Mouse (Mus musculus): Measurements from ENCODE around the gene Col6a3. TPM values are rescaled to one million over a fixed set of nuclear protein-coding genes. Genes with fewer than 3 reads are reported as not detected.

Col6a3 gene
- total RNA-seq, 2 experiments from 2014 or later = 0.02 TPM; not detected in 1

- no peak for ATAC-seq (ENCODE audit: poor library complexity, severe bottlenecking)
These were observed 43.3 kb downstream of the Col6a3 start for GRCm38 (mm10) chr1:90800466-90800865.

DNA sequence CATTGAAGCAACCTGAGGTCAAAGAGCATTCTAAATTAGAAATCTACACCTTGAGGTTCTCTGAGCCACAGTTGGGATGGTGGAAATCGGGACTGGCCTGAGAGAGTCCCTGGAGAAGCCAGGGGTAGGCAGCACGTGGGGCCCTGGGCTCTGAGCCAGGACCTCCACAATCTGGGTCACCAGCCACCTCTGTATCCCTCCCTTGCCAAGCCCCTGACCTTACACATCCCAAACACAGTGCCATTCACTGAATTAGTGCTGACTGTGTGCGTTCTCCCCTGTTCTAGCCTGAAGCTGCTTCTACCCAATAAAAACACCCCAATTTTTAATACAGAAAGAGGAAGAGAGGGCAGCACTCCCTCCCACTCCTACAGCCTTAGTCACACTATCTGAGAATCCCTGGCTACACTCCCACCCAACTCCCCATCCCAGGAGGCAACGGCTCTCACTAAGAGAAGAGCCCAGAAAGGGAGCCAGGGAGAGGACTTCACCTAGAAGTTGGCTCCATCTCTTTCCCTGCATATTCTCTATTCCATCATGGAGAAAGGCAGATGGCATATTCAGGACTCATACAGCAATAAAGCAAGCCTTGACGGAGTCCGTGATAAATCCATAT is 46.4 kb downstream of the Col6a3 start:
- no peak for ATAC-seq (ENCODE audit: poor library complexity, severe bottlenecking)

GRCm38 (mm10) chr1:90793368-90793767 is 50.4 kb downstream of the Col6a3 start:
- no peak for ATAC-seq (ENCODE audit: poor library complexity, severe bottlenecking)

DNA sequence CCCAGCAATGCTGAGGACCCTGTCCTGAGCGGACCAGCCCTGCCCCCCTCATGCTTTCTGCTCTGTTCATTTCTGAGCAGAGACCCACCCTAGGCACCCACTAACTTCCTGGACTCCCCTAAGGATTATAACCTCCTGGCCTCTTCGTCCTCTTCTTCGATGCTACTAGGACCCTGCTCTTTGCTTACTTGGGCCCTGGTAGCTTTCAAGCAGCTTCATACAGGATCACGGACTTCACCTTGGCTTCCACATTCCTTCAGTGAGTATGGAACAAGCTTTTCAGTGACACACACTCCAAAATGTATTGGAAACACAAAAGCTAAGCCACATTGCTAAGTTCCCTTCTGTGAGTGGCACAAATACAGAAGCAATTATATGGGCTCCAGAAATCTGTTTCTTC is 52.8 kb downstream of the Col6a3 start:
- no peak for ATAC-seq (ENCODE audit: poor library complexity, severe bottlenecking)

GRCm38 (mm10) chr1:90789506-90789905 is 54.3 kb downstream of the Col6a3 start:
- ATAC-seq (ENCODE audit: poor library complexity, severe bottlenecking) = no peak

- no peak for ATAC-seq (ENCODE audit: poor library complexity, severe bottlenecking)
These were observed 63.3 kb downstream of the Col6a3 start for GRCm38 (mm10) chr1:90780446-90780845.

- no peak for ATAC-seq (ENCODE audit: poor library complexity, severe bottlenecking)
These were observed 64.7 kb downstream of the Col6a3 start for GRCm38 (mm10) chr1:90779072-90779471.

DNA sequence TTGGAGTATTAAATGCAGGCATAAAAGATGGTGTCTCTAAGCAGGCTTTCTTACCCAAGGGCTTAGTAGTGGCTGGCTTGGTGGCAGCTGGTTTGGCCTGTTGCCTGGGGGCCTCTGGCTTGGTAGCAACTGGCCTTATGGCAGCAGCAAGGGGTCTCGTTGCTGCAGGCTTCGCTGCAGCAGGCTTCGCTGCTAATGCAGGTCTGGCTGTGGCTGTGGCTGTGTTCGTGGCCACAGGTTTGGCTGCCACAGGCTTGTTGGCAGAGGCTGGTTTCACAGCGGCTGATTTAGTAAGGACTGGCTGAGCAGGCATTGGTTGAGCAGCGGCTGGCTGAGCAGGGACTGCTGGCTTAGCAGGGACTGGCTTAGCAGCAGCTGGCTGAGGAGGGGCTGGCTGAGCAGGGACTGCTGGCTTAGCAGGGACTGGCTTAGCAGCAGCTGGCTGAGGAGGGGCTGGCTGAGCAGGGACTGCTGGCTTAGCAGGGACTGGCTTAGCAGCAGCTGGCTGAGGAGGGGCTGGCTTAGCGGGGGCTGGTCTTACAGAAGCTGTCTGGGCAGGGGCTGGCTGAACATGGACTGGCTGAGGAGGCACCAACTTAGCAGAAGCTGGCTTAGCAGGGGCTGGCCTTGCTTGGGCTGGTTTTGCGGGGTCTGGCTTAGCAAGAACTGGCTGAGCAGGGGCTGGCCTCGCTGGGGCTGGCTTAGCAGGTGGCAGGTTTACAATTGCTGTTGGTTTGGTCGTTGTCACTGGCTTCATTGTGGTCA is 68.1 kb downstream of the Col6a3 start:
- no peak for ATAC-seq (ENCODE audit: poor library complexity, severe bottlenecking)

DNA sequence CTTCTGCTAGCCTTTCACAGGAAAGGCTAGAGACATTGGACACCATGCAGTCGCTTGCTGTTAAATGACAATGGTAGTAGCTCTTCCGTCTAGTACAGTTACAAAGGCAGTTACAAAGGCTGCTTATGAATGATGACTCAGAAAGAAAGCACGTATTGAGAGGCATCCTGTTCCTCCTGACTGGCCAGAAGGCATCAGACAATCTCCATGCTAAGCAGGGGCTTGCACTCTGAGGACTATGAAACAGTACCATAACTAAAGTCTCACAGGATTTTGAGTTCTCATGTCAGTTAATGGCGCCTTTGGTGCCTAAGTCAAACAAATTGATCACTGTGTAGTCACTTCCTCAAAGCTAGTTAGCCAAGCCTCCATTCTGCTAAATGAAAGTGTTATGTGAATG is 72.6 kb downstream of the Col6a3 start:
- no peak for ATAC-seq (ENCODE audit: poor library complexity, severe bottlenecking)

DNA sequence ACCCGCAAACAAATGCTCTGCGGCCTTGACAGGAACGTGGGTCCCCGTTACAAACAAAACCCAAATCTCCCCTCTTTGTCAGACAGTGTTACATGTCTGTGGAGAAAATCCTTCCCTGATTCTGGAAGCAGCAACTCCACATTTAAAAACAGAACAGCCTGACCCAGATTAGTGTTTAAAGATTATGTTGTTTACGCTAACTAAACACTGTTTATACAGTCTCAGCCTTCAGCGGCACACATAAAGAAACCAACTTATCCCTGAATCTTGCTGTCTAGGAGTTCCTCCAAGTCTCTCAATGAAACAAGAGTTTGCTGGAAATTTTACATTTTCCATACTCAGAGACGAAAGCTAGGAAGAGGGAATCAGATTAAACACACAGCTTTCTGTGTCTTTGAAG is 73.7 kb downstream of the Col6a3 start:
- no peak for ATAC-seq (ENCODE audit: poor library complexity, severe bottlenecking)

DNA sequence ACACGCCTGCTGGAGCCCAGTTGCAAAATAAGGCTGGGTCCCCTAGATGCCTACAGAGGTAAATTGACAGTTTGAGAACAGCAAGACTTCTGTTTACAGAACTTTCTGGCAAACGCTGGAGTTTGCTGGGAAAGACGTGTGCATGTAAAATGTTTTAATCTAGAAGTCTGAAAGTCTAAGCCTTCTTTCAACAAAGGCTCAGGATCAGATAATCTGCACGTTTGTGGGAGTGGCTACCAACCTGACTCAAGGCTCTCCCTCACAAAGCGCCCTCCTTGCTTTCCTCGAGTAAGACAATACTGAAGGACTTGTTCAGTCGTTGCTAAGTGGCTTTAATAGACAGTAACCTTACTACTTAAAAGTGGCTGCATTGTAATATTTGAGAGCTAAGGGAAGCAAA is 74.5 kb downstream of the Col6a3 start:
- no peak for ATAC-seq (ENCODE audit: poor library complexity, severe bottlenecking)

GRCm38 (mm10) chr1:90758091-90758673 is 85.6 kb downstream of the Col6a3 start:
- no peak for ATAC-seq (ENCODE audit: poor library complexity, severe bottlenecking)

DNA sequence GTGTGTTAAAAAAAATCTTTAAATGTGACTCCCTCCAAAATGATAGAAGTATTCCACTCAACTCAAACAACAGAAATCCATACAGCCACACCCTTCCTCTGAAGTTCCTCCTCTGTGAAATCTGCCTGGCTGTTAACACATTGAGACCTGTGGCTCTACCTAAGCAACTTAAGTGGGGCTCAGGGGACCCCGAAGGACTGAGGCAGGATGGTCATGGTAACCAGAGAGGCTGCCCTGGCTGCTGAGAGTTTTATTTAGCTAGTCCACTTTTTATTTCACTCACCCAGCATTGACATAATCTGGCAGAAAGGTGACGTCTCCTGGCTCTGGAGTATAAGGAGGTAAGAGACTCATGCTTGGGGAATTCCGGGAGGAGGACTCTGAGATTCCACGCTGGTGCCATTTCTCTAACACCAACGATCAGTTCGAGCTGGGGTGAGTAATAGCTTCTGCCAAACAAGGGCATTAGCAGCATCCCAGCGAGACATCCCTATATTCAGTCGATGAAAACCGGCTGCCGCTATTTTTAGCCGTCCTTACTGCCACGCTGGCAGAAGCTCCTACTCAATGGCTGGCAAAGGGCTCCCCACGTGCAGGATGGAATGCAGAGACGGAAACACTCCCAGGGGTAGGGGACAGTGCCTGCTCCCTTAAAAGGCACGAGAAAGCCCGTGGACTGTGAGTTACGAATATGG is 89.8 kb downstream of the Col6a3 start:
- no peak for ATAC-seq (ENCODE audit: poor library complexity, severe bottlenecking)

DNA sequence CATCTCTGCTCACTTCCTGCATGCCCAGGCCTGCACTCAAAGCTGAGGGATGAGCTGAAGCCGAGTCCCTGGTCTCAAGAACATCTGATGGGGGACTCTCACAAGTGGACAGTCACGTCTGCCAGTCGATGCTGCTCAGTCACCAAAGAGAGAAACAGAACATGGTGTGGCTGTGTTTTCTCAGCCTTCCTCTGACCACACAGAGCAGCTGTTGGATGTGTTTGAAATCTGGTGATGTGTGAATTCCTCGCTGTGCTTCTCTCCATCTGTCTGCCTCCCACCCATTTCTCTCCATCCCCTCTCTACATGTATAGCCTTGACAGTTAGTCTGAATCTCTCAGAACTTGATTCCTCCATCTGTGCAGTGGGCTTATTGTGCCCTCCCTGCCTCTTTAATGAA is 92.5 kb downstream of the Col6a3 start:
- no peak for ATAC-seq (ENCODE audit: poor library complexity, severe bottlenecking)

DNA sequence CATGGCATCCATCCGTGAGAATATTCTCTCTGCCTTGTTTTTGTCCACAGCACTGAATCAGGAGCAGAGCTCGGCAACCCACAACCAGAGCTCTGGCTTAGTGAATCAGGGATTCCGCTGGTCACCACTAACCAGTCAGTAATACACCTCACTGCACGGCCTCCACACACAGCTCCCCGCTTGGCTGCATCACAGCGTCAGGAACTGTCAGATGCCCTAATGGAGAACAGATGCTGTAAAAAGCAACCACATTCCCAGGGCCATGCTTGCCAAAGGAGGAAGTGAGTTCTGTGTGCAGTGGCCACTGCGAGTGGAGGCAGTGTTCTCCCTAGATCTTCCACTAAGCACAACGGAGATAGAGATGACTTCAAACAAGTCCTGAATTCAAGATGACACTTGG is 93.6 kb downstream of the Col6a3 start:
- no peak for ATAC-seq (ENCODE audit: poor library complexity, severe bottlenecking)

DNA sequence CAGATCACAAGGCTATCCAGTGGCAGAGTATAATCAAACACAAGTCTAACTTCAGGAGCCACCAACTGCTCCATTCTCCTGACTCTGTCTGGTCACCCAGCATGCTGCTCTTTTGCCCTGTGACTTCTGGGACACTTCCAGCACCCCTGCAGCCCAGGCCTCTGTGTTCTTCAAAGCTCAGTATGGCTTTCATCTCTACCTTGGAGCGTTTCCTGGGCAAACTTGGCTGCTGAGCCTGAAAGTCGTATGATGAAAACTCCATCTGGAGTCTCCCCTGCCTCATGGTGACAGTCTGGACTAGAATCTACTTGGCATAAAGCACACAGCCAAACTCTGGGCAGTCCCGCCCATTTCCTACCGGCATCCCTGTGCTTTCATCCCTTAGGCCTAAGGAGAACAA is 95.2 kb downstream of the Col6a3 start:
- ATAC-seq (ENCODE audit: poor library complexity, severe bottlenecking) = no peak

DNA sequence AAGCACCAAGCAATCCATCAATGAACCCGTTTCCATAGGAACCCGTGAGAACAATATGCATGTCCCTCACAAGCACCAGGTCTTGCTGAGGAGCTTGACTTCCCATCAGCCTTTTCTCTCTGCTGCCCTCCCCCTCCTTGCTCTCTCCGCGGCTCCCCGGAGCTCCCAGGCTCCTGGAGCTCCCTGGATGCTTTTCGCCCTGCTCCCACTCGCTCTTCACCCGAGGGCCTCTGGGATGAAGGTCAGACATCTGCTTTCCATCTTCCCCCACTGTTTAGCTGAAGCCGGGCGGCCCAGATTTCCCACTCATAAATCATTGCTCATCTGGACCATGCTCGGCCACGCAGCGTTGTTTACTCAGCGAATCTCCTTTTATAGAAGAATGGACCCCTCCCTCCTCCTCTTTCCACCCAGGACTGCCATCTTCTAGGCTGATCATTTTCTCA is 99.8 kb downstream of the Col6a3 start:
- ATAC-seq (ENCODE audit: poor library complexity, severe bottlenecking) = no peak

GRCm38 (mm10) chr1:90743445-90743844 is 100.3 kb downstream of the Col6a3 start:
- no peak for ATAC-seq (ENCODE audit: poor library complexity, severe bottlenecking)

GRCm38 (mm10) chr1:90742641-90743040 is 101.1 kb downstream of the Col6a3 start:
- no peak for ATAC-seq (ENCODE audit: poor library complexity, severe bottlenecking)

DNA sequence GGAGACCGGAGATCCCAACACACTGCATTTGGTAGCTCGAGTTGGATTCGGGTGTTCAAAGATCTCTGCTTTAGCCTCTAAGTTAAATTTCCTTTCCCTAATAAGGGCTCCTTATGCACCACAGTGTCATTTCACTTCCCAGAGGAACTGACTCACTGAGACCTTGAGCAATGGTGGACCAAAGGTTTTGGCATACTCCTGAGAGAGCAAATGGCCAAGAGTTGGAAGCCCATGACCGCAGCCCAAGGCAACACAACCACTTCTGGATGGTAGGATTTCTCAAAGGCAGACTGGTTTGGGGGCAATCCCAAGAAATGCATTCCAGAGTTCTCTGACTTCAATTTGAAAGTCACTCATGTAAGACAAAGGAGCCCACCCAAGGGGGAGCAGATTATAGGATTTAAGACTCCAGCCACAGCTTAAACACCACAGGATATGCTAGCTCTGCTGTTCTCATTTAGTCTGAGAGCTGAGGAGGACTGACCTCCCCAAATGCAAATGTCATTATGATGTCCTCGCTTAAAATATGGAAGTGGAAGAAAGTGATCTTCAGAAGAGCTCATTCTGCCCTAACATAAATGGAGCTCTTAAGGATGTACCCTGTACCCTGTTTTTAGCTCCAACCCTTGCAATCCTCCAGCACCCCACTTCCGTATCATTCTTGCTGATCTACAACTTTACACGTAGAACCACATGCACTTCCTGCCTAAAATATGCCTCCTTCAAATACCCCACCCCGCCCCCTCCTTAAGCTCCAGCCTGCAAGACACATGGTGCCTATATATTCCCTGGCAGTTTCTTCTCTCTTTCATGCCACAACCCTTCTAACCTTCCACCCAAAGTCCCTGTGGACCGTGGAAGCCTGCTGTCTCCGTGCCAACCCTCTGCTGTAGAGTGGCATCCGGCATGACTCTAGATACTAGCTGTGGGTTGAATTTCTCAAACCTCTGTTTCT is 103.3 kb downstream of the Col6a3 start:
- no peak for ATAC-seq (ENCODE audit: poor library complexity, severe bottlenecking)

Measured in megakaryocyte, adult 5-6 weeks (primary cell).